Mouse (Mus musculus): Measurements from ENCODE around the gene Aco2. TPM values are rescaled to one million over a fixed set of nuclear protein-coding genes. Genes with fewer than 3 reads are reported as not detected.

Gene Aco2
- polyA plus RNA-seq, 1 experiment from 2014 or later = 156 TPM

GRCm38 (mm10) chr15:81932951-81933470 lies 60.9 kb downstream of the Aco2 start:
- H3K9ac ChIP-seq = no peak overlapping the region

GRCm38 (mm10) chr15:81933986-81934385 lies 61.9 kb downstream of the Aco2 start:
- Histone ChIP-seq H3K4me1 (peaks cover 26% of the 10 kb centered on the region), H3K9me3 (no peaks in the 10 kb centered on the region), H3K4me2 (replicated peaks) (no peak overlapping the region), H3K36me3 (no peaks in the 10 kb centered on the region), H3K4me3 (no peak overlapping the region), H3K27me3 (no peaks in the 10 kb centered on the region; the same call in 1 of the 2 replicates), H3K27ac (no peak overlapping the region), H3K9ac (no peak overlapping the region)
- ATAC-seq (ENCODE audit: low FRiP score, low read depth) = no peak
- 88% methylated on average over 1 of the region's 1 CpGs for WGBS

More at GRCm38 (mm10) chr15:81932951-81933470, 60.9 kb downstream of the Aco2 start:
- H3K36me3 ChIP-seq = no peaks in the 10 kb centered on the region
- WGBS = 46% methylated on average over 12 of the region's 12 CpGs
- peaks cover 20% of the 10 kb centered on the region for H3K4me1 ChIP-seq
- no peak overlapping the region for H3K4me2 ChIP-seq (replicated peaks)
- H3K27me3 ChIP-seq = no peaks in the 10 kb centered on the region; the same call in 1 of the 2 replicates
- no peak overlapping the region for H3K27ac ChIP-seq
- ATAC-seq (ENCODE audit: low FRiP score, low read depth) = no peak
- no peaks in the 10 kb centered on the region for H3K9me3 ChIP-seq
- no peak overlapping the region for H3K4me3 ChIP-seq

GRCm38 (mm10) chr15:81935869-81936637 lies 63.9 kb downstream of the Aco2 start:
- peak overlapping the region; percentile 52 for H3K4me3 ChIP-seq
- peaks cover 26% of the 10 kb centered on the region for H3K4me1 ChIP-seq
- no peaks in the 10 kb centered on the region for H3K9me3 ChIP-seq
- peak overlapping the region; percentile 76 for H3K4me2 ChIP-seq (replicated peaks)
- H3K36me3 ChIP-seq = no peaks in the 10 kb centered on the region
- peak overlapping the region; percentile 71; the same call in 1 of the 2 replicates for H3K9ac ChIP-seq
- no peak for ATAC-seq (ENCODE audit: low FRiP score, low read depth)
- peak overlapping the region; percentile 39; the same call in 1 of the 2 replicates for H3K27ac ChIP-seq
- no peaks in the 10 kb centered on the region; the same call in 1 of the 2 replicates for H3K27me3 ChIP-seq
- WGBS = 56% methylated on average over 7 of the region's 7 CpGs

- Histone ChIP-seq H3K9ac (peak within 1 kb of the TSS; percentile 71), H3K36me3 (no peaks in the 10 kb centered on the region), H3K4me2 (replicated peaks) (peak within 1 kb of the TSS; percentile 76), H3K4me1 (peaks cover 26% of the 10 kb centered on the region), H3K27me3 (no peaks in the 10 kb centered on the region; the same call in 1 of the 2 replicates), H3K4me3 (peak within 1 kb of the TSS; percentile 52), H3K27ac (peak within 1 kb of the TSS; percentile 39; the same call in 1 of the 2 replicates), H3K9me3 (no peaks in the 10 kb centered on the region)
- ATAC-seq (ENCODE audit: low FRiP score, low read depth) = peak; percentile 65
- under 1% methylated on average over 12 of the region's 12 CpGs for WGBS
Measured at GRCm38 (mm10) chr15:81936679-81937078, 64.6 kb downstream of the Aco2 start, which contains the start of gene Csdc2. Csdc2 (plus strand) TSS chr15:81936759.

- H3K4me3 ChIP-seq = peak overlapping the region; percentile 52
- no peaks in the 10 kb centered on the region; the same call in 1 of the 2 replicates for H3K27me3 ChIP-seq
- peaks cover 26% of the 10 kb centered on the region for H3K4me1 ChIP-seq
- 13% methylated on average over 19 of the region's 19 CpGs for WGBS
- ATAC-seq (ENCODE audit: low FRiP score, low read depth) = no peak; the same call in 1 of the 2 replicates
- peak overlapping the region; percentile 76 for H3K4me2 ChIP-seq (replicated peaks)
- H3K36me3 ChIP-seq = no peaks in the 10 kb centered on the region
- no peaks in the 10 kb centered on the region for H3K9me3 ChIP-seq
- peak overlapping the region; percentile 71 for H3K9ac ChIP-seq
- H3K27ac ChIP-seq = peak overlapping the region; percentile 39; the same call in 1 of the 2 replicates
Measured at GRCm38 (mm10) chr15:81937098-81937972, 65.2 kb downstream of the Aco2 start.

GRCm38 (mm10) chr15:81938246-81938645 lies 66.1 kb downstream of the Aco2 start:
- Histone ChIP-seq H3K36me3 (no peaks in the 10 kb centered on the region), H3K4me2 (replicated peaks) (peak overlapping the region; percentile 76; the same call in 1 of the 2 replicates), H3K4me3 (no peak overlapping the region), H3K27ac (no peak overlapping the region), H3K9me3 (no peaks in the 10 kb centered on the region), H3K27me3 (no peaks in the 10 kb centered on the region; the same call in 1 of the 2 replicates), H3K9ac (no peak overlapping the region; the same call in 1 of the 2 replicates), H3K4me1 (peaks cover 29% of the 10 kb centered on the region)
- 33% methylated on average over 2 of the region's 2 CpGs for WGBS
- no peak for ATAC-seq (ENCODE audit: low FRiP score, low read depth)

GRCm38 (mm10) chr15:81939157-81939715 lies 67.1 kb downstream of the Aco2 start:
- Histone ChIP-seq H3K27ac (no peak overlapping the region), H3K27me3 (no peaks in the 10 kb centered on the region; the same call in 1 of the 2 replicates), H3K4me1 (peaks cover 33% of the 10 kb centered on the region), H3K9me3 (no peaks in the 10 kb centered on the region), H3K4me2 (replicated peaks) (no peak overlapping the region), H3K9ac (no peak overlapping the region), H3K4me3 (no peak overlapping the region), H3K36me3 (no peaks in the 10 kb centered on the region)
- ATAC-seq (ENCODE audit: low FRiP score, low read depth) = no peak
- 83% methylated on average over 10 of the region's 10 CpGs for WGBS

GRCm38 (mm10) chr15:81939774-81940173 lies 67.7 kb downstream of the Aco2 start:
- no peak for ATAC-seq (ENCODE audit: low FRiP score, low read depth)
- Histone ChIP-seq H3K9me3 (no peaks in the 10 kb centered on the region), H3K27me3 (no peaks in the 10 kb centered on the region; the same call in 1 of the 2 replicates), H3K27ac (no peak overlapping the region), H3K4me1 (peaks cover 33% of the 10 kb centered on the region), H3K4me2 (replicated peaks) (no peak overlapping the region), H3K36me3 (no peaks in the 10 kb centered on the region), H3K9ac (no peak overlapping the region), H3K4me3 (no peak overlapping the region)
- WGBS = 91% methylated on average over 4 of the region's 4 CpGs

- H3K36me3 ChIP-seq = no peaks in the 10 kb centered on the region
- H3K9ac ChIP-seq = no peak overlapping the region
- no peak overlapping the region for H3K27ac ChIP-seq
- no peaks in the 10 kb centered on the region for H3K9me3 ChIP-seq
- no peaks in the 10 kb centered on the region; the same call in 1 of the 2 replicates for H3K27me3 ChIP-seq
- WGBS = 91% methylated on average over 5 of the region's 5 CpGs
- H3K4me1 ChIP-seq = peaks cover 33% of the 10 kb centered on the region
- no peak for ATAC-seq (ENCODE audit: low FRiP score, low read depth)
- H3K4me2 ChIP-seq (replicated peaks) = no peak overlapping the region
- H3K4me3 ChIP-seq = no peak overlapping the region
Measured at GRCm38 (mm10) chr15:81940219-81940618, 68.1 kb downstream of the Aco2 start.

- no peaks in the 10 kb centered on the region for H3K9me3 ChIP-seq
- no peak for ATAC-seq (ENCODE audit: low FRiP score, low read depth)
- WGBS = 87% methylated on average over 2 of the region's 2 CpGs
- no peak overlapping the region for H3K9ac ChIP-seq
- no peak overlapping the region for H3K4me3 ChIP-seq
- H3K4me2 ChIP-seq (replicated peaks) = no peak overlapping the region
- H3K27me3 ChIP-seq = no peaks in the 10 kb centered on the region; the same call in 1 of the 2 replicates
- peaks cover 33% of the 10 kb centered on the region for H3K4me1 ChIP-seq
- H3K27ac ChIP-seq = no peak overlapping the region
- no peaks in the 10 kb centered on the region for H3K36me3 ChIP-seq
Measured at GRCm38 (mm10) chr15:81941010-81941409, 68.9 kb downstream of the Aco2 start.

GRCm38 (mm10) chr15:81943176-81943749 lies 71.2 kb downstream of the Aco2 start:
- ATAC-seq (ENCODE audit: low FRiP score, low read depth) = 0 out of 2 replicates have a peak, but pooled peaks have one; percentile 29
- peaks cover 10% of the 10 kb centered on the region for H3K4me1 ChIP-seq
- no peaks in the 10 kb centered on the region; the same call in 1 of the 2 replicates for H3K36me3 ChIP-seq
- H3K27me3 ChIP-seq = no peaks in the 10 kb centered on the region
- H3K4me2 ChIP-seq (replicated peaks) = no peak overlapping the region
- no peak overlapping the region for H3K4me3 ChIP-seq
- H3K9ac ChIP-seq = no peak overlapping the region
- 13% methylated on average over 9 of the region's 9 CpGs for WGBS
- H3K27ac ChIP-seq = no peak overlapping the region
- no peaks in the 10 kb centered on the region for H3K9me3 ChIP-seq

All from limb, embryonic 13.5 days (tissue).